ENCODE assay signal across 10 mouse cellular contexts in the genomic region with DNA sequence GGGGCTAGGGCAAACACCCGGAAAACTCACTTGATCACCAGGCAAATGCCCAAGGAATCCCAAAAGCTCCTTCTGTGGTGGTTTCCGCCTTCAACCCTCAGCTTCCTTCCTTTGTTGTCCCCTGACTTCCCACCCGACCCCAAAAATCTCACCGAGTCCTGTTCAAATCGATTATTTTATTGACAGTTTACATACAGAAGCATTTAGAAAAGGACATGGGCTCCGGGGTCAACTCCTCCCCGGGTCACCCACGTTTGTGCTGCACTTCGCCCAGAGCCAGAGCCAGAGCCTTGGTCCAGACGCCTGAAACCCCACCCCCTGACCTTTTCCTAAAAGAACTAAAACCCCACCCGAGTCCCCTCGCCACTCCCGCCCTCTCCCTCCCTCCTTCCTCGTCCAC. TPM values are rescaled to one million over a fixed set of nuclear protein-coding genes. Genes with fewer than 3 reads are reported as not detected.
DNase-seq lines count a peak whose midpoint lies in the region; ATAC-seq lines count a peak whose summit lies in the region.
"Had no signal": no experiment of that assay in that cellular context is flagged by ENCODE, and none has a peak within 500 bp of the region (broad histone marks: within the 10 kb centered on the region; RNA-seq: fewer than 3 reads in every experiment).

No protein-coding gene starts in this region.

- no peaks in the 10 kb centered on the region for H3K9me3 ChIP-seq in kidney, embryonic 14.5 days (ENCODE audit: control insufficient read depth, low read length)
- no peaks in the 10 kb centered on the region for H3K9me3 ChIP-seq in embryonic facial prominence, embryonic 11.5 days (replicated peaks; ENCODE audit: control insufficient read depth, low read length)
- no peaks in the 10 kb centered on the region for H3K9me3 ChIP-seq in hindbrain, embryonic 10.5 days
- H3K9me3 ChIP-seq in midbrain, embryonic 12.5 days: no peaks in the 10 kb centered on the region

- WGBS in kidney, embryonic 14.5 days: 3% methylated on average over 14 of the region's 14 CpGs
- 4% methylated on average over 14 of the region's 14 CpGs for WGBS in embryonic facial prominence, embryonic 11.5 days
- 2% methylated on average over 14 of the region's 14 CpGs for WGBS in hindbrain, embryonic 10.5 days
- WGBS in midbrain, embryonic 12.5 days: 2% methylated on average over 14 of the region's 14 CpGs

- H3K4me2 ChIP-seq in kidney, embryonic 14.5 days (replicated peaks; ENCODE audit: low read depth, low read length): peak overlapping the region; percentile 22; the same call in 1 of the 2 replicates
- peak overlapping the region; percentile 49 for H3K4me2 ChIP-seq in embryonic facial prominence, embryonic 11.5 days (ENCODE audit: low read depth, low read length)
- peak overlapping the region; percentile 52 for H3K4me2 ChIP-seq in midbrain, embryonic 12.5 days (replicated peaks)

- H3K9ac ChIP-seq in kidney, embryonic 14.5 days (ENCODE audit: low read depth, low read length): no peak overlapping the region
- peak overlapping the region; percentile 28 for H3K9ac ChIP-seq in embryonic facial prominence, embryonic 11.5 days (replicated peaks; ENCODE audit: low read length)
- H3K9ac ChIP-seq in midbrain, embryonic 12.5 days (replicated peaks): peak overlapping the region; percentile 64

- peaks cover 70% of the 10 kb centered on the region for H3K27me3 ChIP-seq in kidney, embryonic 14.5 days (ENCODE audit: control insufficient read depth, insufficient read depth, low read length)
- peaks cover 55% of the 10 kb centered on the region for H3K27me3 ChIP-seq in embryonic facial prominence, embryonic 11.5 days (ENCODE audit: control insufficient read depth, insufficient read depth, low read length)
- peaks cover 85% of the 10 kb centered on the region for H3K27me3 ChIP-seq in hindbrain, embryonic 10.5 days (ENCODE audit: insufficient read depth, poor library complexity, severe bottlenecking)
- H3K27me3 ChIP-seq in midbrain, embryonic 12.5 days: peaks cover 82% of the 10 kb centered on the region

- H3K4me1 ChIP-seq in kidney, embryonic 14.5 days (ENCODE audit: control insufficient read depth, insufficient read depth, low read length): peaks cover 36% of the 10 kb centered on the region
- H3K4me1 ChIP-seq in embryonic facial prominence, embryonic 11.5 days (ENCODE audit: control insufficient read depth, insufficient read depth, low read length): peaks cover 22% of the 10 kb centered on the region
- H3K4me1 ChIP-seq in hindbrain, embryonic 10.5 days (replicated peaks): peaks cover 58% of the 10 kb centered on the region
- peaks cover 60% of the 10 kb centered on the region for H3K4me1 ChIP-seq in midbrain, embryonic 12.5 days

- no peak overlapping the region for H3K27ac ChIP-seq in kidney, embryonic 14.5 days (ENCODE audit: low read depth, low read length)
- H3K27ac ChIP-seq in embryonic facial prominence, embryonic 11.5 days (replicated peaks; ENCODE audit: low read depth, low read length): no peak overlapping the region
- 0 out of 2 replicates have a peak overlapping the region, but pooled peaks have one; percentile 40 for H3K27ac ChIP-seq in hindbrain, embryonic 10.5 days
- peak overlapping the region; percentile 88 for H3K27ac ChIP-seq in midbrain, embryonic 12.5 days (replicated peaks)

- DNase-seq in kidney, postnatal 36 days: no peak
- no peak for DNase-seq in embryonic facial prominence, embryonic 11.5 days (ENCODE audit: low spot score)
- peak; percentile 23 for DNase-seq in hindbrain, embryonic 10.5 days (ENCODE audit: low spot score)
- DNase-seq in thymus, postnatal 36 days: no peak
- DNase-seq in thymus, postnatal 4 days: no peak
- DNase-seq: kidney, postnatal 14 days; lung, adult 18-20 months had no signal

- peak overlapping the region; percentile 20; the same call in 1 of the 2 replicates for H3K4me3 ChIP-seq in kidney, embryonic 14.5 days (ENCODE audit: low read length)
- H3K4me3 ChIP-seq in embryonic facial prominence, embryonic 11.5 days (ENCODE audit: low read depth, low read length): peak overlapping the region; percentile 14; the same call in 1 of the 2 replicates
- H3K4me3 ChIP-seq in hindbrain, embryonic 10.5 days: peak overlapping the region; percentile 42
- peak overlapping the region; percentile 42 for H3K4me3 ChIP-seq in midbrain, embryonic 12.5 days

- H3K36me3 ChIP-seq in kidney, embryonic 14.5 days (ENCODE audit: control insufficient read depth, insufficient read depth, low read length): no peaks in the 10 kb centered on the region
- no peaks in the 10 kb centered on the region for H3K36me3 ChIP-seq in embryonic facial prominence, embryonic 11.5 days (replicated peaks; ENCODE audit: control insufficient read depth, insufficient read depth, low read depth, low read length)
- H3K36me3 ChIP-seq in hindbrain, embryonic 10.5 days: no peaks in the 10 kb centered on the region
- H3K36me3 ChIP-seq in midbrain, embryonic 12.5 days: no peaks in the 10 kb centered on the region

- no peak for ATAC-seq in kidney, embryonic 14.5 days (ENCODE audit: low FRiP score, low TSS enrichment)
- no peak for ATAC-seq in embryonic facial prominence, embryonic 11.5 days (replicated peaks; ENCODE audit: insufficient number of reproducible peaks, low FRiP score, low TSS enrichment, low read depth)
- no peak for ATAC-seq in midbrain, embryonic 12.5 days (ENCODE audit: low FRiP score, low read depth)
- no peak for ATAC-seq in CD4-positive, CD25-positive, alpha-beta regulatory T cell, adult 4 months

RNA-seq across cellular contexts. Expression of gene Islr, which starts 8.0 kb away (rescaled TPM):
- polyA plus RNA-seq in kidney, embryonic 14.5 days (2014; fragmentation: Nextera tagmentation; extraction: Ambion mirVana): 47.4 and 48.6 TPM in 2 replicates
- polyA plus RNA-seq in embryonic facial prominence, embryonic 11.5 days (2014; fragmentation: Nextera tagmentation; extraction: Ambion mirVana): 24.6 and 26.7 TPM in 2 replicates
- 9.9 and 14.0 TPM in 2 replicates for polyA plus RNA-seq in hindbrain, embryonic 10.5 days (2016; fragmentation: Nextera tagmentation; extraction: Ambion mirVana)
- 25.1 and 42.6 TPM in 2 replicates for polyA plus RNA-seq in midbrain, embryonic 12.5 days (2016; fragmentation: Nextera tagmentation; extraction: Ambion mirVana)
- polyA plus RNA-seq in CD4-positive, CD25-positive, alpha-beta regulatory T cell, adult 4 months (2017; shearing (Covaris generic)): 1 to 10 TPM in 1 of 2 experiments, under 1 TPM in 1; 0.77 to 1.2 TPM

RNA-seq across cellular contexts. Expression of gene Islr2, which starts 8.0 kb away (rescaled TPM):
- polyA plus RNA-seq in kidney, embryonic 14.5 days (2014; fragmentation: Nextera tagmentation; extraction: Ambion mirVana): 0.12 and 0.23 TPM in 2 replicates
- polyA plus RNA-seq in embryonic facial prominence, embryonic 11.5 days (2014; fragmentation: Nextera tagmentation; extraction: Ambion mirVana): 5.4 and 5.8 TPM in 2 replicates
- 1.5 and 6.6 TPM in 2 replicates for polyA plus RNA-seq in hindbrain, embryonic 10.5 days (2016; fragmentation: Nextera tagmentation; extraction: Ambion mirVana)
- 27.0 and 27.8 TPM in 2 replicates for polyA plus RNA-seq in midbrain, embryonic 12.5 days (2016; fragmentation: Nextera tagmentation; extraction: Ambion mirVana)
- not detected for polyA plus RNA-seq in CD4-positive, CD25-positive, alpha-beta regulatory T cell, adult 4 months (2017; shearing (Covaris generic))

RNA-seq across cellular contexts. Expression of gene Pml, which starts 53.4 kb away (rescaled TPM):
- polyA plus RNA-seq in kidney, embryonic 14.5 days (2014; fragmentation: Nextera tagmentation; extraction: Ambion mirVana): 13.5 and 25.0 TPM in 2 replicates
- 13.5 and 14.5 TPM in 2 replicates for polyA plus RNA-seq in embryonic facial prominence, embryonic 11.5 days (2014; fragmentation: Nextera tagmentation; extraction: Ambion mirVana)
- polyA plus RNA-seq in hindbrain, embryonic 10.5 days (2016; fragmentation: Nextera tagmentation; extraction: Ambion mirVana): 9.5 and 13.5 TPM in 2 replicates
- polyA plus RNA-seq in midbrain, embryonic 12.5 days (2016; fragmentation: Nextera tagmentation; extraction: Ambion mirVana): 9.7 and 9.8 TPM in 2 replicates
- polyA plus RNA-seq in CD4-positive, CD25-positive, alpha-beta regulatory T cell, adult 4 months (2017; shearing (Covaris generic)): 10 to 100 TPM; 45.9 to 77.9 TPM

RNA-seq across cellular contexts. Expression of gene Stoml1, which starts 56.8 kb away (rescaled TPM):
- polyA plus RNA-seq in kidney, embryonic 14.5 days (2014; fragmentation: Nextera tagmentation; extraction: Ambion mirVana): 22.3 and 29.8 TPM in 2 replicates
- 20.1 and 22.2 TPM in 2 replicates for polyA plus RNA-seq in embryonic facial prominence, embryonic 11.5 days (2014; fragmentation: Nextera tagmentation; extraction: Ambion mirVana)
- 27.7 and 39.8 TPM in 2 replicates for polyA plus RNA-seq in hindbrain, embryonic 10.5 days (2016; fragmentation: Nextera tagmentation; extraction: Ambion mirVana)
- 64.1 and 65.2 TPM in 2 replicates for polyA plus RNA-seq in midbrain, embryonic 12.5 days (2016; fragmentation: Nextera tagmentation; extraction: Ambion mirVana)
- 10 to 100 TPM; 26.0 to 83.0 TPM for polyA plus RNA-seq in CD4-positive, CD25-positive, alpha-beta regulatory T cell, adult 4 months (2017; shearing (Covaris generic))

Comparison
In these comparisons a context has a peak if more than half of its experiments do, and no peak if none do; other contexts are left out.
1. H3K27ac ChIP-seq: peak in hindbrain, embryonic 10.5 days (single experiment) and midbrain, embryonic 12.5 days (single experiment); none in kidney, embryonic 14.5 days (single experiment) and embryonic facial prominence, embryonic 11.5 days (single experiment).
2. Peak in every context shown above with its lines, with median percentiles within 50 percentile points of each other: H3K4me2 ChIP-seq and H3K4me3 ChIP-seq.